Mouse (Mus musculus) ES-E14 (cell line): ENCODE measurements around the gene Aars2. TPM values are rescaled to one million over a fixed set of nuclear protein-coding genes. Genes with fewer than 3 reads are reported as not detected.

Experiments
- DNase-seq: peaks from one replicate; pipeline ENCODE4 v3.0.0-alpha.2; 2013; ENCODE audit warnings: low read depth, low spot score
- H3K27ac ChIP-seq: 2 replicates; pipeline ENCODE4 v1.5.1; 2012; ENCODE audit warnings: low read depth, mild to moderate bottlenecking, low read length, moderate library complexity, mixed read lengths; ENCODE audit not compliant: poor library complexity, insufficient read depth, severe bottlenecking
- H3K36me3 ChIP-seq: 2 replicates; pipeline ENCODE4 v1.6.1; 2012; ENCODE audit warnings: mild to moderate bottlenecking, low read length, moderate library complexity, mixed read lengths; ENCODE audit not compliant: control insufficient read depth, poor library complexity, insufficient read depth, severe bottlenecking
- H3K4me1 ChIP-seq, 2 experiments: fragments of 150-350 bp in 1 of 2; sonication (generic) in 1 of 2; 2 replicates each; pipeline ENCODE4 v1.6.1; 2012; ENCODE audit warnings: low read length in 2 of 2, mild to moderate bottlenecking in 1 of 2, mixed read lengths in 1 of 2; ENCODE audit not compliant: control insufficient read depth in 2 of 2, insufficient read depth in 2 of 2, poor library complexity in 1 of 2
- H3K4me3 ChIP-seq, 2 experiments: fragments of 150-350 bp in 1 of 2; sonication (generic) in 1 of 2; 2 replicates each; pipeline ENCODE4 v1.5.1; 2012; ENCODE audit warnings: low read length in 2 of 2, low read depth in 1 of 2, mild to moderate bottlenecking in 1 of 2, mixed read lengths in 1 of 2; ENCODE audit not compliant: insufficient read depth in 1 of 2, poor library complexity in 1 of 2, severe bottlenecking in 1 of 2
- H3K9ac ChIP-seq: 2 replicates; pipeline ENCODE4 v1.6.1; 2012; ENCODE audit warnings: low read depth, mild to moderate bottlenecking, low read length, mixed read lengths; ENCODE audit not compliant: poor library complexity, insufficient read depth, severe bottlenecking
- H3K9me3 ChIP-seq: fragments of 150-350 bp; sonication (generic); 2 replicates; pipeline ENCODE4 v1.6.1; 2012; ENCODE audit warnings: low read depth, mild to moderate bottlenecking, low read length; ENCODE audit not compliant: control insufficient read depth, insufficient read depth
- CHD2 ChIP-seq: IDR thresholded peaks from 2 replicates; pipeline ENCODE4 v1.6.1; 2014; ENCODE audit warnings: mild to moderate bottlenecking, low read depth, low read length, inconsistent platforms
- HCFC1 ChIP-seq: IDR thresholded peaks from 2 replicates; pipeline ENCODE4 v1.6.1; 2012; ENCODE audit warnings: low read length, inconsistent platforms, borderline replicate concordance; ENCODE audit not compliant: insufficient read depth
- MAFK ChIP-seq: IDR thresholded peaks from 2 replicates; pipeline ENCODE4 v1.6.1; 2014; ENCODE audit warnings: mild to moderate bottlenecking, low read depth, low read length, inconsistent platforms; ENCODE audit not compliant: insufficient read depth
- ZC3H11A ChIP-seq: IDR thresholded peaks from 2 replicates; pipeline ENCODE4 v1.6.1; 2012; ENCODE audit warnings: low read depth, mild to moderate bottlenecking, inconsistent platforms, low read length, borderline replicate concordance
- ZNF384 ChIP-seq: IDR thresholded peaks from 2 replicates; pipeline ENCODE4 v1.6.1; 2012; ENCODE audit warnings: low read depth, low read length, inconsistent platforms
- in situ Hi-C, 2 experiments: fragments of 600-800 bp; cut with MboI; formaldehyde crosslinking; loops; one replicate each; pipeline ENCODE4 v1.15.1; 2025; ENCODE audit warnings: low sequenced_read_pairs in 2 of 2, inconsistent platforms in 1 of 2; ENCODE audit not compliant: unreplicated experiment in 2 of 2
- total RNA-seq: library from RNA; depleted of rRNA; stranded (reverse); fragments of 300-350 nt; gene quantifications from 2 replicates; pipeline ENCODE4 v1.2.3, GENCODE M21; 2012

Gene Aars2
- total RNA-seq, 1 experiment = 36.6 TPM

- H3K9ac ChIP-seq = no peak overlapping the region
- H3K27ac ChIP-seq = no peak overlapping the region
- H3K9me3 ChIP-seq = no peaks in the 10 kb centered on the region
- peaks cover 4 to 12% of the 10 kb centered on the region in 2 experiments; a peak in 3 of 4 replicates for H3K4me1 ChIP-seq
- TF ChIP-seq MAFK = no peak
- no peak for TF ChIP-seq ZC3H11A
- TF ChIP-seq HCFC1 = no peak
- TF ChIP-seq ZNF384 = no peak
- no peak for TF ChIP-seq CHD2
- in situ Hi-C loops = no loop called here
- H3K36me3 ChIP-seq = no peaks in the 10 kb centered on the region; the same call in 1 of the 2 replicates
- H3K4me3 ChIP-seq = no peak overlapping the region
- no peak for DNase-seq
Observed at GRCm38 (mm10) chr17:45464255-45464654, 42.4 kb upstream of the Aars2 start.

GRCm38 (mm10) chr17:45466701-45467100 lies 39.9 kb upstream of the Aars2 start:
- TF ChIP-seq MAFK (no peak), ZC3H11A (no peak), CHD2 (no peak), HCFC1 (no peak)
- no peaks in the 10 kb centered on the region for H3K36me3 ChIP-seq
- peaks cover 4 to 10% of the 10 kb centered on the region in 2 experiments; a peak in 3 of 4 replicates for H3K4me1 ChIP-seq
- no peak overlapping the region for H3K4me3 ChIP-seq
- no peak overlapping the region for H3K27ac ChIP-seq
- no peak for DNase-seq
- no peak overlapping the region for H3K9ac ChIP-seq
- H3K9me3 ChIP-seq = no peaks in the 10 kb centered on the region
- in situ Hi-C loops = no loop called here

- in situ Hi-C loops = no loop called here
- no peak for DNase-seq
- no peaks in the 10 kb centered on the region for H3K36me3 ChIP-seq
- H3K9me3 ChIP-seq = no peaks in the 10 kb centered on the region
- no peak overlapping the region for H3K27ac ChIP-seq
- no peak overlapping the region for H3K4me3 ChIP-seq
- peaks cover 7 to 17% of the 10 kb centered on the region in 2 experiments for H3K4me1 ChIP-seq
- H3K9ac ChIP-seq = no peak overlapping the region
- no peak for TF ChIP-seq HCFC1
- no peak for TF ChIP-seq ZNF384
- TF ChIP-seq CHD2 = no peak
- TF ChIP-seq MAFK = no peak
- no peak for TF ChIP-seq ZC3H11A
Observed at GRCm38 (mm10) chr17:45468302-45468701, 38.3 kb upstream of the Aars2 start.

DNA sequence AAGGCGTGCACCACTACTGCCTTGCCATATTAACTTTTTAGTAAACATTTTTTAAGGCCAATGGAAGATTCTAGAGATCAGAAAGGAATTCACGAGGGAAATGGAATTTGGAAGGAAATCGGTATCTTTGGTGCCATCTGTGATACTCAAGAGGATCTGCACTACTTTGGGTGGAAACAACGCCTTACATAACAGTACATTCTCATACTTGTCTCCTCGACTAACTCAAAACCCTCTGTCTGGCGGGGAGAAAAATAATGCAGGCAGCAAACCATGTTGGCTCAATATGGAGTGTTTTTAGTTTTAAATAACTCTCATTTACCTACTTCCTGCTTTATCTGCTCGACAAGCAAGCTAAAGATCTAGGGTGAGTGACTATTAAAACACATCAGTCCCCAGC lies 35.9 kb upstream of the Aars2 start:
- no peak overlapping the region for H3K9ac ChIP-seq
- in situ Hi-C loops = loop anchor here (10.0 kb wide), 1 partner anchor 84 kb away; the partner anchor contains the start of gene Nfkbie (in 2 of the 2)
- no peaks in the 10 kb centered on the region for H3K36me3 ChIP-seq
- peaks cover 13 to 16% of the 10 kb centered on the region in 2 experiments for H3K4me1 ChIP-seq
- no peak for DNase-seq
- H3K4me3 ChIP-seq = no peak overlapping the region
- TF ChIP-seq ZC3H11A = no peak
- no peak for TF ChIP-seq MAFK
- H3K27ac ChIP-seq = no peak overlapping the region
- H3K9me3 ChIP-seq = no peaks in the 10 kb centered on the region

DNA sequence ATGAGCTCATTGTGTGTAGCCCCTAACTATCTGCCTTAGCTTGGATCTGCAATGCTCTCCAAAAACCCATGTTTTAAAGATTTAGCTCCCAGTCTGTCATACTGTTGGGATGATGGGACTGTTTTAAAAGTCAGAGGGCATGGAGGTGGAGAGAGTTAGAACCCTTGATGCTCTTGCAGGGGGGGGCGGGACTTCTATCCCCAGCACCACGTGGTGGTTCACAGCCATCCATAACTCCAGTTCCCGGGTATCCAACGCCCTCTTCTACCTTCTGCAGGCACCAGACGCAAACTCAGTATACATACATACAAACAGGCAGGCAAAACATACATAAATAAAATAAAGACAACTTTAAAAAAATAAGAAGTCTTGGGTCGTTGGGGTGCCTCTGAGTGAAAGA lies 33.0 kb upstream of the Aars2 start:
- no peak for DNase-seq
- H3K4me3 ChIP-seq = peak overlapping the region in 1 of 2 experiments; percentile 63; a peak in 1 of 4 replicates
- TF ChIP-seq CHD2 (no peak), MAFK (no peak), ZNF384 (no peak), ZC3H11A (no peak), HCFC1 (no peak)
- in situ Hi-C loops = loop anchor here (10.0 kb wide), 1 partner anchor 81 kb away; the partner anchor contains the start of gene Nfkbie (in 2 of the 2)
- no peaks in the 10 kb centered on the region for H3K9me3 ChIP-seq
- peak overlapping the region; percentile 53; the same call in 1 of the 2 replicates for H3K9ac ChIP-seq
- peaks cover 16 to 21% of the 10 kb centered on the region in 2 experiments for H3K4me1 ChIP-seq
- 0 out of 2 replicates have a peak overlapping the region, but pooled peaks have one; percentile 35 for H3K27ac ChIP-seq
- H3K36me3 ChIP-seq = no peaks in the 10 kb centered on the region
